Mouse (Mus musculus): ENCODE data around the gene Map6.

The Map6 gene

GRCm38 (mm10) chr7:99267251-99267896, at the start of gene Map6:
TSS of gene Map6 (plus strand) at chr7:99267447.
- no peak for DNase-seq (ENCODE audit: low read depth, low spot score)

GRCm38 (mm10) chr7:99224225-99224624, 43.0 kb upstream of the Map6 start:
- DNase-seq (ENCODE audit: low read depth, low spot score): no peak

- no peak for DNase-seq (ENCODE audit: low read depth, low spot score)
These were observed 42.5 kb upstream of the Map6 start for GRCm38 (mm10) chr7:99224648-99225190.

- DNase-seq (ENCODE audit: low read depth, low spot score): peak; percentile 77
These were observed 41.8 kb upstream of the Map6 start for GRCm38 (mm10) chr7:99225421-99225820.

- DNase-seq (ENCODE audit: low read depth, low spot score): no peak
These were observed 40.6 kb upstream of the Map6 start for GRCm38 (mm10) chr7:99226662-99227061.

- DNase-seq (ENCODE audit: low read depth, low spot score): no peak
These were observed 40.0 kb upstream of the Map6 start for GRCm38 (mm10) chr7:99227267-99227666.

- no peak for DNase-seq (ENCODE audit: low read depth, low spot score)
These were observed 38.4 kb upstream of the Map6 start for GRCm38 (mm10) chr7:99228825-99229224.

GRCm38 (mm10) chr7:99229411-99229810, 37.8 kb upstream of the Map6 start:
- peak; percentile 54 for DNase-seq (ENCODE audit: low read depth, low spot score)

GRCm38 (mm10) chr7:99230061-99230747, 37.0 kb upstream of the Map6 start:
- DNase-seq (ENCODE audit: low read depth, low spot score): no peak

GRCm38 (mm10) chr7:99232571-99232970, 34.7 kb upstream of the Map6 start:
- no peak for DNase-seq (ENCODE audit: low read depth, low spot score)

GRCm38 (mm10) chr7:99234916-99235315, 32.3 kb upstream of the Map6 start:
- no peak for DNase-seq (ENCODE audit: low read depth, low spot score)

GRCm38 (mm10) chr7:99235657-99236056, 31.6 kb upstream of the Map6 start:
- no peak for DNase-seq (ENCODE audit: low read depth, low spot score)

GRCm38 (mm10) chr7:99236888-99237660, 30.2 kb upstream of the Map6 start:
- DNase-seq (ENCODE audit: low read depth, low spot score): no peak

GRCm38 (mm10) chr7:99238417-99238816, 28.8 kb upstream of the Map6 start, which contains the start of gene Mogat2:
TSS of gene Mogat2 (minus strand) at chr7:99238619.
- no peak for DNase-seq (ENCODE audit: low read depth, low spot score)

GRCm38 (mm10) chr7:99242097-99242496, 25.1 kb upstream of the Map6 start:
- DNase-seq (ENCODE audit: low read depth, low spot score): no peak

GRCm38 (mm10) chr7:99248157-99248742, 19.0 kb upstream of the Map6 start:
- no peak for DNase-seq (ENCODE audit: low read depth, low spot score)

- no peak for DNase-seq (ENCODE audit: low read depth, low spot score)
These were observed 18.2 kb upstream of the Map6 start for GRCm38 (mm10) chr7:99248906-99249581.

GRCm38 (mm10) chr7:99249582-99249911, 17.7 kb upstream of the Map6 start:
- DNase-seq (ENCODE audit: low read depth, low spot score): peak; percentile 46

- DNase-seq (ENCODE audit: low read depth, low spot score): no peak
These were observed 16.9 kb upstream of the Map6 start for GRCm38 (mm10) chr7:99250386-99250785.

GRCm38 (mm10) chr7:99255006-99255405, 12.2 kb upstream of the Map6 start:
- no peak for DNase-seq (ENCODE audit: low read depth, low spot score)

- DNase-seq (ENCODE audit: low read depth, low spot score): no peak
These were observed 5.3 kb upstream of the Map6 start for GRCm38 (mm10) chr7:99261900-99262299.
